Comparison of ENCODE assay signal across 8 mouse cellular contexts in the genomic region with DNA sequence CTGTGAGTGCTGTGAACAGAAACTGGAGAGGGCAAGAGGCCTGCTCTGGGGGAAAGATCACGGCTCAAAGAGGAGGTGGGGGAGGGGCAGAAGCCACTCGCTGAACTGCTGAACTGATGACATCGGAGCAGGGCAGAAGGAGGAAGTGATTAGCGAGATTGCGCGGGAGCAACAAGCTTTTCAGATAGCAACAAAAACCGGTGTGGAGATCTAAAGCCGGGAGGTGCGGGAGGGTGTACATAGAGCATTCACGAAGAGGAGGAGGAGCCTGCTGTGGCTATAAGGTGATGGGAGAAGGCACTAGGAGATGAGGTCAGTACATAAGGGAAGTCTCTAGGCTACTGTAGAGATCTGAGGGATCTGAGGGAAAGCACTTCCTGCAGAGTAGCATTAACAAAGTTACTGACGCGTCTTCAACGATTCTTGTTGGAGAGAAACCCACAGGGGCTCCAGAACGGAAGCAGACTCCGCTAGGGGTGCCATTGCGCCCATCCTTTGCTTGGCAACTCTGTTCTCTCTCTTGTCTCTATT. TPM values are rescaled to one million over a fixed set of nuclear protein-coding genes. Genes with fewer than 3 reads are reported as not detected.
A peak's percentile ranks its signal among the peaks of the same experiment; 100 is the strongest.
DNase-seq lines count a peak whose midpoint lies in the region; TF ChIP-seq lines count a peak whose summit lies in the region.

A gene (plus strand): TSS at position 206 of the 531 bp plus-strand sequence.

- TF ChIP-seq POLR2A in cortical plate, adult 2 months (IDR thresholded peaks at IDR 0.05; ENCODE audit: extremely low read depth, insufficient read depth, low read length), result no peak

- TF ChIP-seq CTCF in cortical plate, adult 2 months (IDR thresholded peaks at IDR 0.05; ENCODE audit: extremely low read depth, insufficient read depth, low read length), result 0 out of 2 replicates have a peak, but pooled peaks have one; percentile 9

- H3K4me1 ChIP-seq in cortical plate, adult 2 months (ENCODE audit: control insufficient read depth, insufficient read depth, low read length), result no peaks in the 10 kb centered on the region

- DNase-seq in ovary, postnatal 10 days (ENCODE audit: low spot score), result peak; percentile 4
- no peak for DNase-seq in ovary, adult 18-20 months (ENCODE audit: low spot score)
- peak; percentile 14 to 21 for DNase-seq in heart, adult 9 months (ENCODE audit: low spot score in 2 of 2)
- DNase-seq in kidney, adult 9 months, result peak; percentile 50
- DNase-seq in lung, postnatal 10 days, result peak; percentile 61
- peak; percentile 25 for DNase-seq in ovary, postnatal 14 days (ENCODE audit: low spot score)
- DNase-seq in left cerebral cortex, adult 18-20 months (ENCODE audit: low spot score in 2 of 2), result no peak

- peak within 1 kb of the TSS; percentile 32; the same call in 1 of the 2 replicates for H3K4me3 ChIP-seq in cortical plate, adult 2 months (ENCODE audit: insufficient read depth, low read length)

- H3K27ac ChIP-seq in cortical plate, adult 2 months (ENCODE audit: insufficient read depth, low read length), result no peak within 1 kb of the TSS

RNA-seq across cellular contexts. Expression of the gene that starts here (rescaled TPM):
- not detected in 2 replicates for polyA plus RNA-seq in cortical plate, adult 2 months (2012; rRNA removed)
- not detected for total RNA-seq in left cerebral cortex, adult 18-20 months (2021)

Comparison
In these comparisons a context has a peak if more than half of its experiments do, and no peak if none do; other contexts are left out.
1. DNase-seq: peak in ovary, postnatal 10 days (single experiment), heart, adult 9 months (2 of 2), kidney, adult 9 months (single experiment), lung, postnatal 10 days (single experiment) and ovary, postnatal 14 days (single experiment); none in ovary, adult 18-20 months (single experiment) and left cerebral cortex, adult 18-20 months (0 of 2).